Mouse (Mus musculus): Measurements from ENCODE around the gene Gmppa. TPM values are rescaled to one million over a fixed set of nuclear protein-coding genes. Genes with fewer than 3 reads are reported as not detected.

The Gmppa gene
- polyA plus RNA-seq, 1 experiment from 2014 or later = 121 TPM

- Histone ChIP-seq H3K27ac (ENCODE audit: low read depth, low read length) (no peak overlapping the region), H3K9ac (ENCODE audit: low read depth, low read length) (no peak overlapping the region), H3K4me1 (replicated peaks; ENCODE audit: control insufficient read depth, insufficient read depth, low read length) (no peaks in the 10 kb centered on the region), H3K36me3 (ENCODE audit: control insufficient read depth, insufficient read depth) (no peaks in the 10 kb centered on the region), H3K4me2 (replicated peaks; ENCODE audit: low read depth) (no peak overlapping the region), H3K4me3 (ENCODE audit: low read depth, low read length) (no peak overlapping the region), H3K27me3 (replicated peaks; ENCODE audit: control insufficient read depth, insufficient read depth, low read length) (no peaks in the 10 kb centered on the region; the same call in 1 of the 2 replicates), H3K9me3 (ENCODE audit: control insufficient read depth) (no peaks in the 10 kb centered on the region)
- WGBS = 7% methylated on average over 14 of the region's 14 CpGs
- TF ChIP-seq CTCF (IDR thresholded peaks at IDR 0.05; ENCODE audit: low read depth) = peak; percentile 93
- peak; percentile 58 for ATAC-seq
Observed at GRCm38 (mm10) chr1:75467215-75467927, 31.6 kb downstream of the Gmppa start.

- H3K4me3 ChIP-seq (ENCODE audit: low read depth, low read length) = no peak overlapping the region
- no peaks in the 10 kb centered on the region; the same call in 1 of the 2 replicates for H3K27me3 ChIP-seq (replicated peaks; ENCODE audit: control insufficient read depth, insufficient read depth, low read length)
- ATAC-seq = no peak
- H3K27ac ChIP-seq (ENCODE audit: low read depth, low read length) = no peak overlapping the region
- H3K36me3 ChIP-seq (ENCODE audit: control insufficient read depth, insufficient read depth) = peaks cover 9% of the 10 kb centered on the region; the same call in 1 of the 2 replicates
- WGBS = 76% methylated on average over 17 of the region's 17 CpGs
- H3K4me2 ChIP-seq (replicated peaks; ENCODE audit: low read depth) = no peak overlapping the region
- H3K9ac ChIP-seq (ENCODE audit: low read depth, low read length) = no peak overlapping the region
- no peaks in the 10 kb centered on the region for H3K9me3 ChIP-seq (ENCODE audit: control insufficient read depth)
- H3K4me1 ChIP-seq (replicated peaks; ENCODE audit: control insufficient read depth, insufficient read depth, low read length) = no peaks in the 10 kb centered on the region
- no peak for TF ChIP-seq CTCF (IDR thresholded peaks at IDR 0.05; ENCODE audit: low read depth)
Observed at GRCm38 (mm10) chr1:75469287-75469825, 33.6 kb downstream of the Gmppa start.

- no peaks in the 10 kb centered on the region for H3K4me1 ChIP-seq (replicated peaks; ENCODE audit: control insufficient read depth, insufficient read depth, low read length)
- H3K27me3 ChIP-seq (replicated peaks; ENCODE audit: control insufficient read depth, insufficient read depth, low read length) = peaks cover 11% of the 10 kb centered on the region; the same call in 1 of the 2 replicates
- no peak overlapping the region for H3K4me2 ChIP-seq (replicated peaks; ENCODE audit: low read depth)
- H3K27ac ChIP-seq (ENCODE audit: low read depth, low read length) = no peak overlapping the region
- TF ChIP-seq CTCF (IDR thresholded peaks at IDR 0.05; ENCODE audit: low read depth) = no peak
- no peaks in the 10 kb centered on the region for H3K9me3 ChIP-seq (ENCODE audit: control insufficient read depth)
- H3K36me3 ChIP-seq (ENCODE audit: control insufficient read depth, insufficient read depth) = peaks cover 32% of the 10 kb centered on the region; the same call in 1 of the 2 replicates
- no peak overlapping the region for H3K9ac ChIP-seq (ENCODE audit: low read depth, low read length)
- ATAC-seq = no peak
- WGBS = 96% methylated on average over 11 of the region's 11 CpGs
- no peak overlapping the region for H3K4me3 ChIP-seq (ENCODE audit: low read depth, low read length)
Observed at GRCm38 (mm10) chr1:75476441-75476840, 40.7 kb downstream of the Gmppa start.

GRCm38 (mm10) chr1:75477264-75477965 lies 41.7 kb downstream of the Gmppa start:
- no peak overlapping the region for H3K9ac ChIP-seq (ENCODE audit: low read depth, low read length)
- WGBS = 14% methylated on average over 35 of the region's 35 CpGs
- TF ChIP-seq CTCF (IDR thresholded peaks at IDR 0.05; ENCODE audit: low read depth) = peak; percentile 93
- no peaks in the 10 kb centered on the region for H3K9me3 ChIP-seq (ENCODE audit: control insufficient read depth)
- H3K27me3 ChIP-seq (replicated peaks; ENCODE audit: control insufficient read depth, insufficient read depth, low read length) = peaks cover 11% of the 10 kb centered on the region; the same call in 1 of the 2 replicates
- H3K4me1 ChIP-seq (replicated peaks; ENCODE audit: control insufficient read depth, insufficient read depth, low read length) = no peaks in the 10 kb centered on the region
- peak overlapping the region; percentile 97 for H3K4me2 ChIP-seq (replicated peaks; ENCODE audit: low read depth)
- H3K36me3 ChIP-seq (ENCODE audit: control insufficient read depth, insufficient read depth) = peaks cover 32% of the 10 kb centered on the region; the same call in 1 of the 2 replicates
- H3K27ac ChIP-seq (ENCODE audit: low read depth, low read length) = no peak overlapping the region
- ATAC-seq = peak; percentile 14; the same call in 1 of the 2 replicates
- peak overlapping the region; percentile 20 for H3K4me3 ChIP-seq (ENCODE audit: low read depth, low read length)

GRCm38 (mm10) chr1:75477966-75478290 lies 42.2 kb downstream of the Gmppa start:
- TF ChIP-seq CTCF (IDR thresholded peaks at IDR 0.05; ENCODE audit: low read depth) = no peak
- no peak overlapping the region for H3K9ac ChIP-seq (ENCODE audit: low read depth, low read length)

GRCm38 (mm10) chr1:75478497-75478896 lies 42.8 kb downstream of the Gmppa start:
- WGBS = under 1% methylated on average over 24 of the region's 25 CpGs
- Histone ChIP-seq H3K4me2 (replicated peaks; ENCODE audit: low read depth) (peak overlapping the region; percentile 97), H3K36me3 (ENCODE audit: control insufficient read depth, insufficient read depth) (peaks cover 32% of the 10 kb centered on the region; the same call in 1 of the 2 replicates), H3K27ac (ENCODE audit: low read depth, low read length) (peak overlapping the region; percentile 80), H3K4me1 (replicated peaks; ENCODE audit: control insufficient read depth, insufficient read depth, low read length) (no peaks in the 10 kb centered on the region), H3K9me3 (ENCODE audit: control insufficient read depth) (no peaks in the 10 kb centered on the region), H3K27me3 (replicated peaks; ENCODE audit: control insufficient read depth, insufficient read depth, low read length) (peaks cover 11% of the 10 kb centered on the region; the same call in 1 of the 2 replicates), H3K4me3 (ENCODE audit: low read depth, low read length) (peak overlapping the region; percentile 74), H3K9ac (ENCODE audit: low read depth, low read length) (peak overlapping the region; percentile 67)
- TF ChIP-seq CTCF (IDR thresholded peaks at IDR 0.05; ENCODE audit: low read depth) = no peak
- no peak for ATAC-seq

More at GRCm38 (mm10) chr1:75477966-75478290, 42.2 kb downstream of the Gmppa start:
- ATAC-seq = no peak
- H3K36me3 ChIP-seq (ENCODE audit: control insufficient read depth, insufficient read depth) = peaks cover 32% of the 10 kb centered on the region; the same call in 1 of the 2 replicates
- H3K27ac ChIP-seq (ENCODE audit: low read depth, low read length) = no peak overlapping the region
- no peaks in the 10 kb centered on the region for H3K4me1 ChIP-seq (replicated peaks; ENCODE audit: control insufficient read depth, insufficient read depth, low read length)
- H3K4me2 ChIP-seq (replicated peaks; ENCODE audit: low read depth) = peak overlapping the region; percentile 97
- no peaks in the 10 kb centered on the region for H3K9me3 ChIP-seq (ENCODE audit: control insufficient read depth)
- H3K27me3 ChIP-seq (replicated peaks; ENCODE audit: control insufficient read depth, insufficient read depth, low read length) = peaks cover 11% of the 10 kb centered on the region; the same call in 1 of the 2 replicates
- 51% methylated on average over 3 of the region's 3 CpGs for WGBS
- peak overlapping the region; percentile 74; the same call in 1 of the 2 replicates for H3K4me3 ChIP-seq (ENCODE audit: low read depth, low read length)

Data from intestine, postnatal 0 days (tissue).